Mouse (Mus musculus) forebrain, embryonic 11.5 days (tissue): ENCODE results near the gene Catsperz. TPM values are rescaled to one million over a fixed set of nuclear protein-coding genes. Genes with fewer than 3 reads are reported as not detected.

Source experiments
- ATAC-seq: fragments of 200-750 bp; cut with Nextera tagmentation; replicated peaks from 2 replicates; pipeline ENCODE4 v1.8.0; 2017; ENCODE audit warnings: moderate TSS enrichment; ENCODE audit not compliant: low FRiP score
- DNase-seq: peaks from one replicate; pipeline ENCODE4 v3.0.0-alpha.2; 2017; ENCODE audit warnings: low spot score
- H3K27ac ChIP-seq: fragments of 300-500 bp; sonication (generic); 2 replicates; pipeline ENCODE4 v1.5.1; 2014; ENCODE audit warnings: low read depth, low read length
- H3K27me3 ChIP-seq: fragments of 300-500 bp; sonication (generic); 2 replicates; pipeline ENCODE4 v1.6.1; 2014; ENCODE audit warnings: mild to moderate bottlenecking, low read length, mixed read lengths; ENCODE audit not compliant: control insufficient read depth, insufficient read depth
- H3K36me3 ChIP-seq: fragments of 300-500 bp; sonication (generic); 2 replicates; pipeline ENCODE4 v1.6.1; 2014; ENCODE audit warnings: mild to moderate bottlenecking, low read length, moderate library complexity, mixed read lengths; ENCODE audit not compliant: control insufficient read depth, insufficient read depth
- H3K4me1 ChIP-seq: fragments of 300-500 bp; sonication (generic); replicated peaks from 2 replicates; pipeline ENCODE4 v1.6.1; 2014; ENCODE audit warnings: low read length, mixed read lengths; ENCODE audit not compliant: control insufficient read depth, insufficient read depth
- H3K4me2 ChIP-seq: fragments of 300-500 bp; sonication (generic); 2 replicates; pipeline ENCODE4 v1.6.1; 2014; ENCODE audit warnings: low read depth, mild to moderate bottlenecking, low read length, moderate library complexity, mixed read lengths; ENCODE audit not compliant: severe bottlenecking
- H3K4me3 ChIP-seq: fragments of 300-500 bp; sonication (generic); 2 replicates; pipeline ENCODE4 v1.5.1; 2014; ENCODE audit warnings: low read depth, low read length
- H3K9ac ChIP-seq: fragments of 300-500 bp; sonication (generic); 2 replicates; pipeline ENCODE4 v1.6.1; 2014; ENCODE audit warnings: low read length
- H3K9me3 ChIP-seq: fragments of 300-500 bp; sonication (generic); 2 replicates; pipeline ENCODE4 v1.6.1; 2016; ENCODE audit warnings: low read length, mixed read lengths; ENCODE audit not compliant: control insufficient read depth
- WGBS: fragments of 180-500 bp; shearing (Covaris S2); extraction: QIAGEN DNeasy Blood & Tissue Kit; methylation state at CpG from one replicate; pipeline ENCODE4 v1.1.7; 2014; 5-methylcytosine and 5-hydroxymethylcytosine counted together
- polyA plus RNA-seq: library from polyadenylated mRNA; unstranded; fragments of >200 nt; fragmentation: Nextera tagmentation; extraction: Ambion mirVana; gene quantifications from 2 replicates; pipeline ENCODE4 v1.2.1, GENCODE M21; 2014

The Catsperz gene
- polyA plus RNA-seq, 1 experiment from 2014 or later = not detected

- Histone ChIP-seq H3K27ac (no peak overlapping the region), H3K4me1 (peaks cover 10% of the 10 kb centered on the region), H3K27me3 (peaks cover 2% of the 10 kb centered on the region; the same call in 1 of the 2 replicates), H3K4me3 (peak overlapping the region; percentile 45), H3K36me3 (no peaks in the 10 kb centered on the region), H3K4me2 (peak overlapping the region; percentile 51), H3K9ac (peak overlapping the region; percentile 55), H3K9me3 (no peaks in the 10 kb centered on the region)
- DNase-seq (no peak), ATAC-seq (no peak; the same call in 1 of the 2 replicates)
- WGBS = 1% methylated on average over 20 of the region's 20 CpGs
These were observed 44.1 kb upstream of the Catsperz start for GRCm38 (mm10) chr19:6969291-6969664.

GRCm38 (mm10) chr19:6968491-6969271 is 43.5 kb upstream of the Catsperz start:
- DNase-seq = no peak
- ATAC-seq = no peak
- Histone ChIP-seq H3K27ac (no peak overlapping the region), H3K4me2 (peak overlapping the region; percentile 51), H3K27me3 (peaks cover 2% of the 10 kb centered on the region; the same call in 1 of the 2 replicates), H3K36me3 (no peaks in the 10 kb centered on the region), H3K4me1 (peaks cover 8% of the 10 kb centered on the region), H3K4me3 (peak overlapping the region; percentile 45), H3K9ac (no peak overlapping the region), H3K9me3 (no peaks in the 10 kb centered on the region)
- WGBS = 14% methylated on average over 15 of the region's 15 CpGs

- peaks cover 4% of the 10 kb centered on the region; the same call in 1 of the 2 replicates for H3K4me1 ChIP-seq
- 80% methylated on average over 10 of the region's 10 CpGs for WGBS
- H3K27me3 ChIP-seq = no peaks in the 10 kb centered on the region
- no peak overlapping the region for H3K4me2 ChIP-seq
- no peak overlapping the region for H3K27ac ChIP-seq
- no peak overlapping the region for H3K9ac ChIP-seq
- H3K36me3 ChIP-seq = no peaks in the 10 kb centered on the region; the same call in 1 of the 2 replicates
- no peak for DNase-seq
- ATAC-seq = no peak
- no peaks in the 10 kb centered on the region for H3K9me3 ChIP-seq
- no peak overlapping the region for H3K4me3 ChIP-seq
These were observed 31.3 kb upstream of the Catsperz start for GRCm38 (mm10) chr19:6956461-6956860.

DNA sequence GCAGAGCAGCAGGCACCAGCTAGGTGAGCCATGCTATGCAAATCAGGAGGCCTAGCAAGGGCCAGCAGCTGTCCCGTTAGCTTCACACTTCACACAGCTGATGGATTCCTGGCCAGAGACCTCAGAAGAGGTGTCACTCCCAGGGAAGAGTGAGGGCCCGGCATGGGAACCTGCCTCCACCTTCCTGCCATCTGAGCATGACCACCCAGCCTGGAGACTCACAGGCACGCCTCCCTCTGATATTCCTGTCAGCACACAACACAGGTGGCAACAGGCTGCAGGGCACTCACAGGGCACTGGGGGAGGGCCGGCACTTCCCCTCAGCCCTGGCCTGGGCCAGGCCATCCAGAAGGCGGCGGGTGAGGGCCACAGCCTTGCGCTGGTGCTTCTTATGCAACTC is 30.2 kb upstream of the Catsperz start:
- WGBS = 88% methylated on average over 7 of the region's 7 CpGs
- Histone ChIP-seq H3K4me3 (no peak overlapping the region), H3K4me2 (no peak overlapping the region), H3K27me3 (no peaks in the 10 kb centered on the region), H3K9me3 (no peaks in the 10 kb centered on the region), H3K9ac (no peak overlapping the region), H3K27ac (no peak overlapping the region), H3K4me1 (peaks cover 4% of the 10 kb centered on the region; the same call in 1 of the 2 replicates), H3K36me3 (no peaks in the 10 kb centered on the region; the same call in 1 of the 2 replicates)
- no peak for DNase-seq
- ATAC-seq = no peak

GRCm38 (mm10) chr19:6954046-6954445 is 28.9 kb upstream of the Catsperz start:
- DNase-seq (no peak), ATAC-seq (no peak)
- Histone ChIP-seq H3K27me3 (no peaks in the 10 kb centered on the region), H3K9ac (no peak overlapping the region), H3K4me3 (no peak overlapping the region), H3K36me3 (no peaks in the 10 kb centered on the region; the same call in 1 of the 2 replicates), H3K4me1 (peaks cover 8% of the 10 kb centered on the region; the same call in 1 of the 2 replicates), H3K9me3 (no peaks in the 10 kb centered on the region), H3K27ac (no peak overlapping the region), H3K4me2 (no peak overlapping the region)
- WGBS = 55% methylated on average over 9 of the region's 9 CpGs

DNA sequence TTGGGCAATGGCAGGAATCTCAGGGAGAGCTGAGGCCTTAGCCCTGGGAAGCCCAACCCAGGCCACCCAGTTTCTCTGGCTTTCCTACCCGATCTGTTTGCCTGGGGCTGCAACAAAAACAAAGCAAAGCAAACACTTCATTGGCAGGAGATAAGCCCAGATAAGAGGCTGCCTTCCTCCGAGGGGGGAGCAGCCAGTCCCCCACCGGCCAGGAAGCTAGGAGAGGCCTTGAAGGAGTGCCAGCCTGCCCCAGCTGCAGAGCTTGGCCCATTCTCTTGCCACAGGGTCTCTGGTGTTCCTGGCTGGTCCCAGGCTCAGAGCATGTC is 27.5 kb upstream of the Catsperz start:
- H3K9me3 ChIP-seq = no peaks in the 10 kb centered on the region
- no peaks in the 10 kb centered on the region; the same call in 1 of the 2 replicates for H3K36me3 ChIP-seq
- peaks cover 8% of the 10 kb centered on the region; the same call in 1 of the 2 replicates for H3K4me1 ChIP-seq
- H3K27ac ChIP-seq = no peak overlapping the region
- no peak overlapping the region for H3K4me3 ChIP-seq
- peak overlapping the region; percentile 85; the same call in 1 of the 2 replicates for H3K9ac ChIP-seq
- DNase-seq (no peak), ATAC-seq (no peak)
- H3K27me3 ChIP-seq = no peaks in the 10 kb centered on the region
- peak overlapping the region; percentile 96 for H3K4me2 ChIP-seq
- WGBS = 18% methylated on average over 3 of the region's 3 CpGs

DNA sequence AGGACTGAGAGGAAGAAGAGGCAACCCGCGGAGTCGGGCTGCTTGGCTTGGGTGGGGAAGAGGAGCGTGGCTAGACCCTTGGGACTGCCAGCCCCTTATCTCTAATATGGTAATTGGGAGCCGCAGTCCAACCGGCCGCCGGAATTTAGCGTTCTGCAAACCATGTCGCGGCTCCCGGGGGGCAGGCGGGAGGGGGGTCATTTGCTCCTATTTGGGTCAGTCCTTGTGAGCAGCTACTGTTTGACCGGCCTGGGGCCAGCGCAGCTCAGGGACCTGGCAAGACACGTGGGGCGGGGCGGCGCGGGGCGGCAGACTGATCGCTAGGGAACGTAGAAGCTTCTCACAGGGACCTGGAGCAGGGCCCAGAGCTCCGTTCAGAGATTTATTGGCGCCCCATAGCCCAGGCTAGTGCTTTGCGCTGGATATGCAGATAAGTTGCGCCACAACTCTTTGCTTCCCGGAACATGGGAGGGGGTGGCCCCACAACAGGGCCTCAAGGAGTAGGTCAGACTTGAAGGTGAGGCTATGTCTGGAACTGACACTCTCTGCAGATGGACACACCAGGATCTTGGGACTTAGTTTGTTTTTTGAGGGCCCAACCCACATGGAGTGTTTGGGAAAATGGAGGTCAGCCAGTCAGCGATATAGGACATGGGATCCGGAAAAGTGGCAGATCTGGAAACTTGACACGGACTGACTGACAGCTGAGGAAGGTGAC is 27.0 kb upstream of the Catsperz start:
- DNase-seq (peak; percentile 77), ATAC-seq (no peak; the same call in 1 of the 2 replicates)
- 4% methylated on average over 31 of the region's 31 CpGs for WGBS

DNA sequence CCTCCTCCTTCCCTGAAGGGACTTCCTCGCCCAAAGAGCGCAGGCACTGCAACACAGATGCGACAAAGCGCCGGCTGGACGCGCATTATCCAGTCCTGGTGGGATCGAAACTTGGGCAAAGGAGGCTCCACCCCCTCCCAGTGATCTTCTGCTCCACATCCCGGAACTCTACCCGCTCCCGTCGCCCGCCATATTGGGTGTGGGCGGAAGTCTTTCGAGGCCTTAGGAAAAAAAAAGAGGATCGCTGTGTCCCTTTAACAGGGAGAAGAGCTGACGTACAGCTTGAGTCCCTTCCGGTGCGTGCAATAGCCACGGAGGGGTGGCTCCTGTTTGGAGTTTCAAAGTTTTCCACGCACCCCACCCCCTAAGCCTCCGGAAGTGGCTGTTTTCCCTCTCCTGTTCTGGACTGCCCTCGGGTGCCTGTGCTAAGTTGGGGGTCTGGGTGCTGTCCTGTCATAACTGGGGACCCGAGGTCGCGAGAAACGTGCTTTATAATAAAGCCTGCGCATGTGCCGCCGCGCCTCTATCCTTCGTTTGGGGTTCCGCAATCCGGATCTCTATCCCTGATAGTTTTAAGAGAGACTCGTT is 26.3 kb upstream of the Catsperz start:
- H3K4me3 ChIP-seq = peak overlapping the region; percentile 60
- no peaks in the 10 kb centered on the region for H3K27me3 ChIP-seq
- DNase-seq (peak; percentile 94), ATAC-seq (peak; percentile 90)
- no peaks in the 10 kb centered on the region; the same call in 1 of the 2 replicates for H3K36me3 ChIP-seq
- H3K4me2 ChIP-seq = peak overlapping the region; percentile 96
- H3K27ac ChIP-seq = peak overlapping the region; percentile 97
- under 1% methylated on average over 35 of the region's 35 CpGs for WGBS
- peaks cover 8% of the 10 kb centered on the region; the same call in 1 of the 2 replicates for H3K4me1 ChIP-seq
- H3K9ac ChIP-seq = peak overlapping the region; percentile 85
- no peaks in the 10 kb centered on the region for H3K9me3 ChIP-seq

More for the DNA sequence above, 27.0 kb upstream of the Catsperz start:
- Histone ChIP-seq H3K4me3 (peak overlapping the region; percentile 60), H3K27ac (peak overlapping the region; percentile 97), H3K9me3 (no peaks in the 10 kb centered on the region), H3K36me3 (no peaks in the 10 kb centered on the region; the same call in 1 of the 2 replicates), H3K9ac (peak overlapping the region; percentile 85), H3K4me2 (peak overlapping the region; percentile 96), H3K4me1 (peaks cover 8% of the 10 kb centered on the region; the same call in 1 of the 2 replicates), H3K27me3 (no peaks in the 10 kb centered on the region)
